Mouse (Mus musculus): ENCODE results near the gene Slc2a5.

- TF ChIP-seq TAL1 (IDR thresholded peaks at IDR 0.05; ENCODE audit: low read length) = no peak
- no peak for TF ChIP-seq GATA1 (IDR thresholded peaks at IDR 0.05; ENCODE audit: low read length)
Measured at GRCm38 (mm10) chr4:150121430-150121829, 2.3 kb downstream of the Slc2a5 start.
